Mouse (Mus musculus): ENCODE measurements around the gene Rbak. TPM values are rescaled to one million over a fixed set of nuclear protein-coding genes. Genes with fewer than 3 reads are reported as not detected.

The Rbak gene
- polyA plus RNA-seq, 1 experiment from 2014 or later: 11.6 TPM

GRCm38 (mm10) chr5:143125601-143126000 lies 55.0 kb downstream of the Rbak start:
- Histone ChIP-seq H3K36me3 (ENCODE audit: insufficient read depth, low read length) (no peaks in the 10 kb centered on the region), H3K9me3 (ENCODE audit: low read length) (peaks cover 2% of the 10 kb centered on the region; the same call in 1 of the 2 replicates), H3K4me3 (ENCODE audit: low read length) (no peak overlapping the region), H3K27me3 (ENCODE audit: insufficient read depth, low read length) (no peaks in the 10 kb centered on the region), H3K27ac (ENCODE audit: low read length) (no peak overlapping the region), H3K4me2 (replicated peaks; ENCODE audit: low read depth, low read length) (no peak overlapping the region), H3K4me1 (ENCODE audit: insufficient read depth, low read length) (no peaks in the 10 kb centered on the region), H3K9ac (replicated peaks; ENCODE audit: low read length) (no peak overlapping the region)
- WGBS: 74% methylated on average over 7 of the region's 7 CpGs
- ATAC-seq (ENCODE audit: low FRiP score, low TSS enrichment): no peak

- Histone ChIP-seq H3K4me1 (ENCODE audit: insufficient read depth, low read length) (no peaks in the 10 kb centered on the region), H3K27me3 (ENCODE audit: insufficient read depth, low read length) (no peaks in the 10 kb centered on the region), H3K4me2 (replicated peaks; ENCODE audit: low read depth, low read length) (no peak overlapping the region), H3K9me3 (ENCODE audit: low read length) (peaks cover 2% of the 10 kb centered on the region; the same call in 1 of the 2 replicates), H3K9ac (replicated peaks; ENCODE audit: low read length) (no peak overlapping the region), H3K36me3 (ENCODE audit: insufficient read depth, low read length) (no peaks in the 10 kb centered on the region), H3K27ac (ENCODE audit: low read length) (no peak overlapping the region), H3K4me3 (ENCODE audit: low read length) (no peak overlapping the region)
- 84% methylated on average over 4 of the region's 4 CpGs for WGBS
- ATAC-seq (ENCODE audit: low FRiP score, low TSS enrichment): no peak
Measured at GRCm38 (mm10) chr5:143124805-143125378, 55.7 kb downstream of the Rbak start.

GRCm38 (mm10) chr5:143122673-143123072 lies 57.9 kb downstream of the Rbak start:
- Histone ChIP-seq H3K9me3 (ENCODE audit: low read length) (no peaks in the 10 kb centered on the region), H3K9ac (replicated peaks; ENCODE audit: low read length) (no peak overlapping the region), H3K4me3 (ENCODE audit: low read length) (no peak overlapping the region), H3K4me1 (ENCODE audit: insufficient read depth, low read length) (no peaks in the 10 kb centered on the region), H3K36me3 (ENCODE audit: insufficient read depth, low read length) (no peaks in the 10 kb centered on the region), H3K4me2 (replicated peaks; ENCODE audit: low read depth, low read length) (no peak overlapping the region), H3K27ac (ENCODE audit: low read length) (no peak overlapping the region), H3K27me3 (ENCODE audit: insufficient read depth, low read length) (no peaks in the 10 kb centered on the region)
- 30% methylated on average over 1 of the region's 1 CpGs for WGBS
- no peak for ATAC-seq (ENCODE audit: low FRiP score, low TSS enrichment)

Small RNA genes within 50 kb of the gene (microRNA-seq; reads per million reads assigned to microRNA genes)
- not detected for gene Gm44405

Other genes with a start within 250 kb of the Rbak start
- gene Fscn1, start 220.4 kb downstream of the Rbak start, polyA plus RNA-seq (2015; fragmentation: Nextera tagmentation; extraction: Ambion mirVana): 302 and 349 TPM in 2 replicates
- gene Rnf216, start 67.8 kb downstream of the Rbak start, polyA plus RNA-seq (2015; fragmentation: Nextera tagmentation; extraction: Ambion mirVana): 39.4 and 46.2 TPM in 2 replicates
- not detected in 2 replicates for gene Olfr718-ps1, start 33.2 kb downstream of the Rbak start, polyA plus RNA-seq (2015; fragmentation: Nextera tagmentation; extraction: Ambion mirVana)
- gene Spdye4b, start 242 bp upstream of the Rbak start, polyA plus RNA-seq (2015; fragmentation: Nextera tagmentation; extraction: Ambion mirVana): not detected in 2 replicates
- not detected in 2 replicates for gene Spdye4a, start 46.1 kb upstream of the Rbak start, polyA plus RNA-seq (2015; fragmentation: Nextera tagmentation; extraction: Ambion mirVana)
- gene Zfp12, start 54.4 kb upstream of the Rbak start, polyA plus RNA-seq (2015; fragmentation: Nextera tagmentation; extraction: Ambion mirVana): 16.3 and 19.7 TPM in 2 replicates
- 1.4 and 2.3 TPM in 2 replicates for gene Zfp316, start 89.2 kb upstream of the Rbak start, polyA plus RNA-seq (2015; fragmentation: Nextera tagmentation; extraction: Ambion mirVana)
- gene Zfp853, start 112.8 kb upstream of the Rbak start, polyA plus RNA-seq (2015; fragmentation: Nextera tagmentation; extraction: Ambion mirVana): 0.05 TPM in 2 replicates
- 39.4 and 43.7 TPM in 2 replicates for gene E130309D02Rik, start 134.6 kb upstream of the Rbak start, polyA plus RNA-seq (2015; fragmentation: Nextera tagmentation; extraction: Ambion mirVana)
- 81.9 and 82.7 TPM in 2 replicates for gene Zdhhc4, start 148.5 kb upstream of the Rbak start, polyA plus RNA-seq (2015; fragmentation: Nextera tagmentation; extraction: Ambion mirVana)
- 0.05 and 0.07 TPM in 2 replicates for gene Grid2ip, start 176.6 kb upstream of the Rbak start, polyA plus RNA-seq (2015; fragmentation: Nextera tagmentation; extraction: Ambion mirVana)
- 317 and 349 TPM in 2 replicates for gene Kdelr2, start 223.1 kb upstream of the Rbak start, polyA plus RNA-seq (2015; fragmentation: Nextera tagmentation; extraction: Ambion mirVana)